Mouse (Mus musculus) inflammation-experienced regulatory T-cells, adult 6 months (primary cell): ENCODE measurements around the gene St3gal3. TPM values are rescaled to one million over a fixed set of nuclear protein-coding genes. Genes with fewer than 3 reads are reported as not detected.
A peak's percentile ranks its signal among the peaks of the same experiment; 100 is the strongest.

Experiments used
- ATAC-seq: one replicate; pipeline ENCODE4 v1.8.0; 2017
- polyA plus RNA-seq, 3 experiments: library from polyadenylated mRNA; unstranded; fragments of 100-300 nt; shearing (Covaris generic); gene quantifications; one replicate each; pipeline ENCODE4 v1.2.1; 2017

St3gal3 gene
- polyA plus RNA-seq, 3 experiments from 2014 or later: 0.40 to 2.4 (median 1.3) TPM

DNA sequence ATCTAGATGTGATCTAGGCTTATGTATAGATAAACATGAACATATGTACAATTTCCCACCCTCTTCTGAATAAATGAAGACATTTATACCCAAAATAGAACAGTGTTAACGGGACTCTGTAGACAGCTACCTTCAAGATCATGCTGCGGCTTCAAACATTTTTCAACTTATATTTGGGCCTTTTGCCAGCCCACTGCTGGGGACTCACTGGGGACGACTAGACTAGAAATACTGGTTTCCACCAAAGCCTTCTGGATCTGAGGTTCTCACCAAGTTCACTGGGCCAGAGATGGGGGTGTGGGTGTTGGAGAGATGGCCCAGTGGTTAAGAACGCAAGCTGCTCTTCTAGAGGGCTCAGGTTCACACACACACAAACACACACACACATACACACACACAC is 49.7 kb downstream of the St3gal3 start:
- no peak for ATAC-seq

DNA sequence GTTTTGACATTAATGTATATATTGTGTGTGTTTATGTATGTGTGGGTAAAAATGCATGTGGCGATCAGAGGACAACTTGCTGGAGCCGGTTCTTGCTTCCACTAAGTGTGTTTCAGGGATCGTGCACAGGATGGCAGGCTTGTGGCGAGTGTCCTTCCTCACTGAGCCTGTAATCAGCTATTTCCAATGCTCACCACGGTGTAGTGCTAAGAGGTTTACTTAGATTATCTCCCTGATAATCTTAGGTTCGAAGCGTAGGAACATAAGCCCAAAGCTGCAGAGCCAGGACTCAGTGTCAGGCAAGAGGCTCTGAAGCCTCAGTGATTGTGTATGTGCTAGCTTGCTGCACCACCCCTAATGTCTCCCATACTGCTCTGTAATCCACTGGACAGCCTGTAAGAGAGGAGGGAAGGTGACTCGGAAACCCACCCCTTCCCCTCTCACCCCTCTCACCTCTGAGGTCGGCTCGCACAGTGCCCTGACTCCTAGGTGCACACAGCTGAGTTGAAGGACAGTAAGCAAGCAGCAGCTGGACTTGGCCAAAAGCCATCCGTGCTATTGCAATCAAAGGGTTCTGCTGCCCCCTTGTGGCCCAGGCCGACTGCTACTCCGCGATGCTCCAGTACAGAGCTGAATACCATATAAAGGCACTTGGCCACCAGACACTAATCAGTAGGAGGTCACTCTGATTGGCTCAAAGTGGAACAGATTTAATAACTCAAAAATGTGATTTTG is 51.3 kb downstream of the St3gal3 start:
- ATAC-seq: peak; percentile 48

DNA sequence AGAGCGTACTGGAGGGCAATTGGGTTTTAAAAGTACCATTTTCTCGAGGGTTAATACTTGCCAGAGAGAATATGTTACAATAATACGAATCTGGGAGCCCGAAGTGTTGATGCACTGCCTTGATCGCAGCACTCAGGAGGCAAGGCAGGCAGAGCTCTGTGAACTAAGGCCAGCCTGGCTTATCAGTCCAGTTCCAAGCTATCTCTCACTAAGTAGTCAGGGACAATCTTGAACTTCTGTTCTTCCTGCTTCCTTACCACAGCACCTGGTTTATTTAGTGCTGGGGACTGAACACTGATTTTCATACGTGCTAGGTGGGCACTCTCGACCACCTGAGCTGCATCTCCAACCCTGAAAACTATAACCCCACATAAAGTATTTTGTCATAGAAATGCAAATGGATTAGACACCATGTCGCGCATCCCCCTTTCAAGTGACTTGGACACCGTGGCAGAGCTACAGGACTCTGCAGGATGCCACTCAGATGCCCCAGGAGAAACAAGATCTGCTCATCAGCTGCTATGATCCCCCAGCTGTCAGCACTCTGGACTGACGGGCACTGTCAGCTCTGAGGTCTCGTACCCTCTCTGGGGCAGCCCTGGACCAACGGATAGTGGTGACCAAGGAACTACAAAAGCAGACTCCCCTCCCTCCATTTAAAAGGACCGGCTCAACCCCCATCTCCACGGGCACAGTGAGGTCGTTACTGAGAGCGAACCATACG is 52.9 kb downstream of the St3gal3 start:
- ATAC-seq: no peak

DNA sequence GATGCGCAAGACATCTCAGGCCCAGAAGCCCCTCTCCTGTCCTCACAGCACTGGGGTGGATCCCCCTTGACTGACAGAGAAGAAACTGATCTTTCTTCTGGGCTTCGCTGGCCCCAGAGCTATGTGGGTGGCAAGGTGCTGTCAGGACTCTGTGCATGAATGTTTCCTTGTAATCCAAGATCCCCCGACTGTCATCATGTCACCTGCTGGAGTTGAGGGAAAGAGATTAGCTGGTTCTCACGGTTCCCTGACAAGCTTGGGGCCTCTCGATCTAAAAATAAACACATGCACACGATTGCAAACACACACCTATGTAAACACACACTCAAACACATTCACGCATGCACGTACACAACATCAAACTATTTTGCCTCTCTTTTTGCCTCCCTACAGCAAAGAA is 54.2 kb downstream of the St3gal3 start:
- no peak for ATAC-seq

DNA sequence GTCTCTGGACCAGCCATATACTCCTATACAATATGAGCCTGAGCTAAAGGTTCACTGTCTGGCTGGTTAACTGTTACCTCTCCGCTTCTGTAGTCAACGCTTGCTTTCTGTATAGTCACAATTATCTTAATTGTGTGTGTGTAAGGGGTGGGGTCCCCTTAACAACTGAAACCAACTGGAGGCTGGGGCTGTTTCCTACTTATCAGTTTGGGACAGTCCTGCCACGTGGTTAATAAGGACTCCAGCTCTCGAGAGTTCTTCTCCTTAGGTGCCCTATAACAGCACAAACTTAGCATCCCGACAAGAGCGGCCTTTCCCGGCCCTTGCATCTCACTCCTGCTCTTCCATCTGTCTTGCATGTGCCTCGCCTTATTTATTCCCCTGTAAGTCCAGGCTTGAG is 55.5 kb downstream of the St3gal3 start:
- ATAC-seq: no peak

DNA sequence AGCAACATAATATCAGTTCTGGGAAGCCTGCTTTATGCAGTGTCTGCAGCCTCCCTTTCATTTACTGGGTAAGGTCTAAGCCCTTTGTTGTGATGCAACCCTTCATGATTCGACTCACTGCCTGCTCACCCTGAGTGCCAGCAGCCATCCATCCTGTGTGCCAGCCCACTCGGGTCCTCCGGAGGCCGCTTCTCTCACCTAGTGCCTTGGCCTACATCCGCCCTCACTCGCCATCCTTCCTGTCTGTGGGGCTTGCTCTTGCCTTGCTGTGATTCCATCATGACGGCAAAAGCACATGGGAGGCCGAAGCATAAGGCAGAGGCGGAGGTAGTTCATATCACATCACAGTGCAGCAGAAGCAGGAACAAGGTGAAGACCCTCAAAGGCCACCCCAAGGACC is 56.1 kb downstream of the St3gal3 start:
- ATAC-seq: peak; percentile 78

DNA sequence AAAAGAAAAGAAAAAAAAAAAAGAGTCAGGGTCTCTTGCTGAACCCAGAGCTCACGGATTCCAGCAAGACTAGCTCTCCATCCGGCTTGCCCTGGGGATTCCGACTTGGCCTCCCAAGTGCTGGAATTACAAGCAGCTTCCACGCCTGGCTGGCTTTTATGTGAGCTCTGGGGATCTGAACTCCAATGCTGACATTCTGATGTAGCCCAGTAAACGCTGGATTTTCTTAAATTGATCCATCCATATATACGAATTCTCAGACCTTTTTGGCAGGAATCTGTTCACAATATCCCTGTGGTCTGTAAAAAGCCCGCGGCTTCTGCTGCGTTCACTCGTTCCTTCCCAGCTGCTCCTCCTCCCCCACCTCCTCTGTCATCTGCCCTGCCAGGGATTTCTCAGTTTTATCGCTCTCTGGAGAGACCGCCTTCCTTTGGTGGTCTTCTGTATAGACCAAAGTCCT is 57.4 kb downstream of the St3gal3 start:
- no peak for ATAC-seq

DNA sequence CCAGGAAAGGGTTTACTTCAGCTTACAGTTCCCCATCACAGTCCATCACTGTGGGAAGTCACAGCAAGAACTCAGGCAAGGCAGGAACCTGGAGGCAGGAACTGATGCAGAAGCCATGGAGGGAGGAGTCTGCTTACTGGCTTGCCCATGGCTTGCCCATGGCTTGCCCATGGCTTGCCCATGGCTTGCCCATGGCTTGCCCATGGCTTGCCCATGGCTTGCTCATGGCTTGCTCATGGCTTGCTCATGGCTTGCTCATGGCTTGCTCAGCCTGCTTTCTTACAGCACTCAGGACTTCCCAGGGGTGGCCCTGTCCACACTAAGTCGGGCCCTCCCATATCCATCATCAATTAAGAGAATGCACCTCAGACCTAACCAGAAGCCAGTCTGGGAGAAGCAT is 58.1 kb downstream of the St3gal3 start:
- ATAC-seq: no peak

DNA sequence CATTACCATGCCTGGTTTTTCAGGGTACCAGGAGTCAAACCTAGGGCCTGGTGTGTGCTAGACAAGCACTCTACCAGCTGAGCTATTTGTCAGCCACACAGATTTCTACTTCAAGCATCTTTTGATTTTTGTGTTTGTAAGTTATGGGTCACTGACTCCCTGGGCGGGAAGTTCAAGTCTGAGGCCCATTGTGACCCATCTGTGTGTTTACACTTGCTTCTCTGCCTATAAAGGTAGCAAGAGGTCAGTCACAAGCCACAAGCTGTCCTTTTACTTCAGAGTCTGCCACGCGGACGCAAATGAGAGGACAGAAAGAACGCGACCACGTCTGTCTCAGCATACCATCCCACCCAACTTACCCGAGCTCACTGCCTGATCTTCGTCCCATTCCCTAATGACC is 59.4 kb downstream of the St3gal3 start:
- ATAC-seq: no peak

DNA sequence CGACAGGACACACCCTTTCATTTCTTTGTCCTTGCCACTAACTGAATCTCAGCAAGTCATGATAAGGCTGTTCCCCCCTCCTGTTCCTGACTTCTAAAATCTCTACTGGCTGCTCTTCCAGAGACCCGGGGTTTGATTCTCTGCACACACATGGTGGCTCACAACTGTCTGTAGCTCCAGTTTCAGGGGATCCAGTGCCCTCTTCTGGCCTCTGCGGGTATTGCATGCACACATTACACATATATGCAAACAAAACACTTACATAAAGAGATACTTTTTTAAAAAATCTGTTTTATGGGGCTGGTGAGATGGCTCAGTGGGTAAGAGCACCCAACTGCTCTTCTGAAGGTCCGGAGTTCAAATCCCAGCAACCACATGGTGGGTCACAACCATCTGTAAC is 60.5 kb downstream of the St3gal3 start:
- ATAC-seq: no peak

DNA sequence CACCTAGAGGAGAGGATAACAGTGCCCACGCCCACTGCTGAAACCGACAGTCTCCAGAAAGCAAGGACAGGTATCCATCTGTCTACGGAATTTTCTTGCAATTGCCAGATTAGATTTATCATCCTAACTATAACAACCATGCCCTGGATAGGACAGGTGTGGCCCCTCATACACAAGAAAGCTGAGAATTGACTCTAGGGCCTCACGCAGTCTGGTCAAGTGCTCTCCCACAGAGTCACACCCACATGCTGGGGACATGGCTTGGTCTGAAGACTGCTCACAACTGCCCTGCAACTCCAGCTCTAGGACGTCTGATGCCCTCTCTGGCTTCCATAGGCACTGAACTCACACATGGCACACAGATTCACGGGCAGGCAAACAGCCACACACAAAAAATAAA is 61.6 kb downstream of the St3gal3 start:
- no peak for ATAC-seq

DNA sequence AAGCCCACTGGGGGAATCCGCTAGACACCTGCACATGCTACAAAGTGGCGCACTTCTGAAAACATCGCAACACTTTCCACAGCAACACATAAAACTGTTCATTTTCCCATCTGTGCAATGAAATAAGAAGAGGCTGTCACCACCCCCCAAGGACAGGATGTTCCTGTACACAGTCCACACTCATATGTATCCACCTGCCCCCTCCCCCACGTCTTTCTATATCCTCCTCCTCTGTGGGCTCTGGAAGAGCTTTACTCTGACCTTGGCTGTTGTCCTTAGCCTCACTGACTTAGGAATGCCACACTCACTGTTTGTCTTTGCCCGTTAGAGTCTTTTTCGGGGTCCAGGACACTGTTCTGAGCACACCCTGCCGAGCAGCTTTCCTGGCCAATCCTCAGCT is 62.8 kb downstream of the St3gal3 start:
- ATAC-seq: no peak

DNA sequence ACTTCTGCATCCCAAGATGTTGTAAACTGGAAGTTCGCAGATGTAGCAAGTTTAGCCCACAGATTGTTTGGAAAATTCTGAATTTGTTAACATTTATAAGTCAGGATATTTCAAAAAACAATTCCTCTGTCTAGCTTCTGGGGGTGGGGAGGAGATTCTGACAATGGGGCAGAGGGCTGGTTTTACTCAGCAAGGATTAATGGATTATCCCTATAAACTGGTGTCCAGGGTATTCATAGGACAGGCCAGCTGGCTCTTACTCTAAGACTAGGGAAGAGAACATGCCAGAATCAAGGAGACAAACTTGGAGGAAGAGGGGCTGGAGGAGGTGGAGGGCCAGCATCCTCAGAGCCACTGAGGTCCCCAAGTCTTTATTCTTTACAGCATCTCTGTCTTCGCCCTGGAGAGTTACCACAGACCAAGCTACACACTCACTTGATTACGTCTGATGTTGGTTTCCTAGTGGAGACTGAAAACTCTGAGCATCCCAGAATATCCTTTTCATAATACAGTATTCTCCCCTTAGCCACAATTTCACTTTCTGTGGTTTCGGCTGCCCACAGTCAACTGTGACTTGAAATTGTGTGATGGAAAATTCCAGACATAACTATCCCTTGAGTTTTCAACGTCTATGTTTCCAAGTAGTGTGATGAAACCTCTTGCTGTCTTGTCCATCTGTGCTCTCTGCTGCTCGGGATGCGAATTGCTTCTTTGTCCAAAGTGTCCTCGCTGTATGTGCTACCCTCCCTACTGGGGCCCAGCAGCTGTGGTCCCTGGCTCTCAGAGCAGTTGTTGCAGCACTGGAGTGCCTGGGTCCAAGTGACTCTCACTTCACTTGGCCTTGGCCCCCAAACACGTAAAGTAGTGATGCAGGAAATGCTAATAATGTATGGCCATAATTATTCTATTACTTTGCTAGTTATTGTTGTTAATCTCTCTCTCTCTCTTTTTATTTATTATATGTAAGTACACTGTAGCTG is 64.2 kb downstream of the St3gal3 start:
- ATAC-seq: no peak

DNA sequence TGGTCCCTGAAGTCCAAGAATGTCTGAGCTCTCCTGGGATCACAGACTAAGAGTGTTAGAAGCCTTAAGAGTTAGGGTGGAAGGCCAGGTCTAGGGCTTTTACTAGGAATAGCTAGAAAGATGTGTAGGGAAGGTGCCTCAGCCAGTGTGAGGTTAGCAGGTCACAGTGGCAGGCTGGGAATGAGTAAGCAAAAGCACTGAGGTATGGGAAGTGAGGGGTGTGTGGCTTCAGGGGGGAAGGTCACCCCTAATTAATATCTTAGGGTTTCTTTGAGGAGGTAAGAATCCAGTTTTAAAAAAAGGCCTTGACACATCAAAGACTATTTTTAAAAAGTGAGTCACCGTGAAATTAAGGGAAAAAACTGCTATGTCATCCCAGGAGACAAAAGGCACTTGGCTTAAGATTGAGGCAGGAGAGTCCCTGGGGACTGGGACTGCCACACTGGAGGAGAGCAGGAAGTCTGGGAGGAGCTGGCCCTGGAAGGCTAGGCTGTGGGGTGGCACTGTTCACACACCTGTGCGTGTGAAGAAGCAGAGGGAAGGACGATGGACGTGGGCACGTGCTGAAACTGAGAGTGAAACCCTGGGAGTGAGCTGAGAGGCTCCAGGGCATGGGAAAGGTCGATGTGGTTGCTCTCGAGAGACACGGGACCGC is 72.8 kb downstream of the St3gal3 start:
- no peak for ATAC-seq

DNA sequence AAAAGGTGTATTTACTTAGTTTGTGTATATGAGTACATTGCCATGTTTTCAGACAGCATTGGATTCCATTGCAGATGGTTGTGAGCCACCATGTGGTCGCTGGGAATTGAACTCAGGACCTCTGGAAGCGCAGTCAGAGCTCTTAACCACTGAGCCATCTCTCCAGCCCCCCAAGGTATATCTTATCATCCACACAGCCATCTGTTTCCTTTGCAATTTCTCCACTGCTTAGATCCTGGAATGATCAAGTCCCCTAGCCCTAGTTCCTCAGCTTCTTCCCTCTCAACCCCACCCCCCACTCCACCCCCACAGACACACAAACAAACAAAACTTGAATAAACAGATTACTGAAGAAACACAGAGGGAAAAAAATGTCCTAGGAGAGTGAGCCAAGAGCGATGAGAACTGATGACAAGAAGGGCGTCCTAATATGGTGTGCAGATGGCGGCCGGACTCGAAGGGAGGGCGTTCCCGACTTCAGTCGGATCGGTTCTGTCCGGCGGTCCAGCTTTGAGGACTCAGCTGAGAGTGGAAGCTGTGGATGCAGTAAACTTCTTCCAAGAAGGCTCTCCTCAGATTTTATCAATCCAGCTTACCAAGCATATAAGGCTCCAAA is 73.7 kb downstream of the St3gal3 start:
- no peak for ATAC-seq

DNA sequence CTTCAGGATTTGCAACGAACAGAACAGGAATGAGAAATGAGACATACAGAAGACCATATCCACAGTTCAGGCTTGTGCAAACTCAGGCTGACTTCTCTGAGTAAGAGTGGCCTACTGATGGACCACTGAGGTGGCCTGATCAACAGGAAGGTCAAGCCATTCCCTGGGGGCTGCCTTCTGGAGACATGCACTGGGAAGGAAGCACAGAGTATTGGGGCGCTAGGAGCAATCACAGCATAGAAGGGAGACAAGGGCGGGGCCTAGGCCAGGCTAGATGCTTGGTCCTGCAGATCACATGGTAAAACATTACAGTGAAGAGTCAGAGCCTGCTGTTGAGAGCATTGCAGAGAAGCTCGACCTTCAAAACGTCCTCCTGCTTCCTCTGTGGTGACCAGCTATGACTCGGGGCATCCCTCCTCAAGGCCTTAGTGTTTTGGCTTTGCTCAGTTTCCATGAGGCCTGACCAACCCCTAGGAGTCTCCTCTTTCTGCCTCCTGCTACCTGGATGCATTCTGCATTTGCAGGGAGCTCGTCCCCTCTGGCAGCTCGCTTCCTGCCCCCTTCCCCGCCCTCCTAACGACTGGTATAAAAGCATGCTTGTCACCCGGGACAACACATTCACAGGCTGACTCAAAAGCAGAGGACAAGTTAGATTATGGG is 74.8 kb downstream of the St3gal3 start:
- ATAC-seq: no peak

DNA sequence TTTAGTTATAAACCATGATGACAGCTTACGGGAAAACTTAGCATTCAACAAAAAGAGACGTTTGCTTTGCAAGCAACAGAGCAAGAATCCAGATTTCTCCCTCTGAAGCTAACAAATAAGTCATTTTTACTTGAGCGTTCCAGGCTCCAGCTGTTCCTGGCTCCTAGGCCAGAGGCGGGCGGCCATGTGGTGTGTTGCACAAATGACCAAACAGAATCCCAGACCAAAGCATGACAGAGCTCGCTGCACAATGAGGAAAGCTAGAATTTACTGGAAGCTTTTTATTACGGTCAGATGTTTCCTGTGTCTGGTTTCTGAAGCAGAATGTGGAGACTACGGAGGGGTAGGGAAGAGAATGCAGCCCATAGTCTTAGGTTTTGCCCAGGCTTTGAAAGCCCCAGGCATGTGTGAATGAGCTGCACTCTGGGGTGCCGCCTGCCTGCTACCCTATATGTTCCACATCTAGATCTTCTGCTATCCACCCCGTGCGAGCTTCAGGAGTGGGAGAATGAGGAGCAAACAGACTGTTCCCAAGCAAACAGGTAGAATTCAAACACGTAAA is 76.5 kb downstream of the St3gal3 start:
- no peak for ATAC-seq

DNA sequence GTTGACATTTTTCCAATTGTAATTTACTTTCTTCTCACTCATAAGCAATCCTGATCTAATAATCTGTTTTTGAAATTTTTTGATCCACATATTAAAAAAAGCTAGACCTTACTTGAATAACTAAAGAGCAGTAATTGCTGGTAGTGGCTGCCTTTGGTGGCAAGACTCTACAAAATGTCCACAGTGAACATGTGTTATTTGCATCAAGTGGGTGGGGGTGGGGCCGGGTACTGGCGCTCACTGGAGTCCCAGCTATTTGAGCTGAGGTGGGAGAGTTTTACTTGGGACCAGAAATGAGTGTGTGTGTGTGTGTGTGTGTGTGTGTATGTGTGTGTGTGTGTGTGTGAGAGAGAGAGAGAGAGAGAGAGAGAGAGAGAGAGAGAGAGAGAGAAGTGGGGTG is 77.6 kb downstream of the St3gal3 start:
- ATAC-seq: no peak

DNA sequence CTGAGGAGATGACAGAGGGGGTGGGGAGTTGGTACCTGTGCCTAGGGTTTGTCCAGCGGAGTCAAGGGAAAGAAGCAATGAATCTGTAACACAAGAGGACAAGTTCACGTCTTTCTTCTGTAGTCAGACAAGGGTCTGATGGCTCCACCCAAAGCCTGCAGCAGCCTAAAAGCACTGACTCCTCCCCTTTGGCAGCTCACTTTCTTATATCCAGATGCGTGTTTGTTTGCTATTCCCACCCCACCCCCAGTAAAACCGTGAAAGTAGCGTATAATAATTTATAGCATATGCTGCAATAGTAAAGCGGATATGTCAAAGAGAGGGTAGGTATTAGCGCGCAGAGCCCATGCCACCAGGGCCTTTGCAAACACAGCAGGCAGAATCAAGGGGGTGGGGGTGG is 80.1 kb downstream of the St3gal3 start:
- ATAC-seq: no peak

DNA sequence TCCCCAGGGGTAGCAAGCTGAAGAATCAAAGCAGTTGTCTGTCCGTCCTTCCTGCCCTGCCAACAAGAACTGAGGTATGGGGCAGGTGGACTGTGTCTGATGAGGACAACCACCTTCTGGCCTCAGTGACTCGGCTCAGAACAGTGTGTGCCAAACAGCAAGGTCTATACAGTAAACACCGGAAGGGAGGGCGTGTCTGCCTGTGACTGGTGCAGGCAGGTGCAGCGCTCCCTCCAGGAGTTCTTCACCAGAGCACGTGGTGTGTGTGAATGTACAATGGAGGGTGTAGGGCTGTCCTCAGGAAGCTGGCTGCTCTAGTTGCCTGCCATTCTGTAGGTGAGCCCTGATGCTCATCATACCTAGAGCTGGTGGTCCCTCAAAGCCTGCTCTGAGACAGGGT is 80.8 kb downstream of the St3gal3 start:
- no peak for ATAC-seq

DNA sequence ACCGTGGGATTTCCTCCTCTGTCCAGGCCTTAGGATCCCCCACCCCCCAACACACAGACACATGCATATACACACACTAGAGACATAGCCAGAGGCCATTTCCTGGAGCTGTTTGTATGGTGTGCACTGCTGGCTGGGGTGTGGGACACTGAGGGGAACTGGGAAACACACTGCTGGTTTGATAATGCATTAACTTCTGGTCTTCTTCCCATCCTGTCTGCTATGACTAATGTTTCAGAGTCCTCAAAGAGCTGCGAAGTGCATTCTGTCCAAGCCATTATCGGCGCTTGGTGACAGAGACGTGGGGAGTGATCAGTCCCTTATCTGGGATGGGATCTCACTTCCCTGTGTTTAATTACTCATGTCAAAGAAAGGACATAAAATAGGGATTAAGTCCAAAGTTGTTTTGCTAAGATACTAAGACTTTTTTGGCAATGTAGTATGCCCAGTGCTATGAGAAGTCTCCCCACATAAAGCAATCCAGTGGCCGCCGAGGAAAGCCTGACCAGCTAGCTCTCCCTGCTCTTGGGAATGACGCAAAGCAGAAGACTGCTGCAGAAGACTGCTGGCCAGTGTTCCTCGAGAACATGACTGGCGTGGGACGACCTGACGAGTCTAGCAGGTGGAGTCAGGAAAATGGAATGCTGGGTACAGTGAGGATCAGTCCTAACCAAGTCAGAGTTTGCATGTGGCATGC is 85.0 kb downstream of the St3gal3 start:
- no peak for ATAC-seq
